Mouse (Mus musculus): Measurements from ENCODE around the gene Mmp27.

Mmp27 gene

DNA sequence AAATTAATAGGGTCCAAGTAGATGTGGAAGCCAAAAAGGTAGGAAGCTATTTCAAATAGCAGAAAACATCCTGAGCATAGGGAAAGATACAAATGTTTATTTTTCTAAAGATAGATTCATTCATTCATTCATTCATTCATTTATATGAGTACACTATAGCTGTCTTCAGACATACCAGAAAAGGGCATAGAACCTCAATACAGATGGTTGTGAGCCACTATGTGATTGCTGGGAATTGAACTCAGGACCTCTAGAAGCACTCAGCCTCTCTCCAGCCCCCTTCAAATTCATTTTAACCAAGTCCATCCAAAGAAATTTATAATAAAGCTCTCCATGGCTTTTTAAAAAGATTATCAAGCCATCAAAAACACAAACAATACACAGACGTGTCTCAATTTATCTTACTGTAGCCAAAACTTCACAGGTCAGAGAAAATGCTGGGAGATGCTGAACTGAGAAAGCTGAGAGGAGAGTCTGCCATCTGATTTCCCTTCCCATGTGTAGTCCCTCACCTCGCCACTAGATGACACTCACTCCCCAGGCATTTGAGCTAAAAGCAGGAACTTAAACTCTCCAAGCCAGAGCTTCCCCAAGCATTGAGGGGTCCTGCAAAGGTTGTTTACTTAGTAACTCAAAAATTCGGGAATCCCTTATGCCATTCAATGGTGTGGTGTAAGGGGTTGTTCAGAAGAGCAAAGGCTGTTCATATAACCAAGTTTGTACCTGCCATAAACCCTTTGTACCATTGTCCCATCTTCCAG, 32.0 kb downstream of the Mmp27 start:
- DNase-seq (ENCODE audit: low spot score), result peak; percentile 80

DNA sequence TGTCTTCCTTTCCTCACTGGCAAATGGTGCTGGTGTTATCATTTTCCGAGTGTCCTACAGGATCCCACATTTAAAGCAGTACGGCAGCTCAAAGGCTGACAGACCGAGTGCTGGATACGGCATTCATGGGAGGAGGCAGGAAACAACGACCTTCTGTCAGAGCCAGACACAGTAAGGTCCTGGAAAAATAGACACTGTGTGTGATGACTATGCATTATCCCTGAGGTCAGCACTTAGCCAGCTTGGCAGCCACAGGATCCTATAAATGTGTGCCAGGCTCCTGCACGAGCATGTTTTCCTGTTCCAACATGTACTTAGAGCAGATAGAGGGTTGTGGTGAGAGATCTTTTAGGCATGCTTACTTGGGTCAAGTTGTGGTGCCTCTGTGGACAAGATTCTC, 32.8 kb downstream of the Mmp27 start:
- DNase-seq (ENCODE audit: low spot score), result no peak

DNA sequence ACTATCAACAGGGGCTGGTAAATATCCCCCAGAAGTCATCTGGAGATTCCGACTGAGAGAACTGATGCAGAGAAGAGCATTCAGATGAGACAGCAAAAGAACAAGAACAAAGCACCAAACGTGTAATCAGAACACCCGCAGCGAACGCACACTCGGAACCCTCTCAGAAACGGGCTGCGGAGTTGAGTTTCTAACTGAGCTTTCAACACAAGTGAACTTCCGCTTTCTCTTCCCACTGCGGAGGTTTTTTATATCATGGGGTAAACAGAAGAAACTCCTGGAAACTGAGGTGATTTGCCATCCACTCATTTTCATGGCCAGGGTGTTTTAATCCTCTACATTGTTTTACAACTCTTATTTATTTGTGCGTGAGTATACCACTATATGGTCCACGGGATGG, 34.4 kb downstream of the Mmp27 start:
- DNase-seq (ENCODE audit: low spot score), result no peak

DNA sequence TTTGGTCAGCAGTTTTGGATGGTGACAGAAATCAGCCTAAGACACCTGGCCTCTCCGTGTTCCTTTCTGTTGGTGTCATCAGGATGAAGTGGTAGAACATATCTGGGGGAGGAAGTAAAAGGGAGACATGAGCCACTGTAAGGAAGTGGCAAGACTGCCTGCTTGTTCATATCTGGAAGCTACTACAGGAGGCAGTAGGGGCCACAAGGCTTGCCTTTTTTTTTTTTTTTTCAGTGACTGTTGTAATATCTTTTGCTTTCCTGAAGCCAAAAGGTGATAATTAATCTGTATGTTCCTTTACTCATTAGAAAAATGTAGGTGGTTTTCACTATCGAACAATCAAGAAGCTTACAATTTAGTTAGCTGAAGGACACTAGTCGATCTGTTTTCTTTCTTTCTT, 51.4 kb downstream of the Mmp27 start:
- DNase-seq (ENCODE audit: low spot score), result no peak

DNA sequence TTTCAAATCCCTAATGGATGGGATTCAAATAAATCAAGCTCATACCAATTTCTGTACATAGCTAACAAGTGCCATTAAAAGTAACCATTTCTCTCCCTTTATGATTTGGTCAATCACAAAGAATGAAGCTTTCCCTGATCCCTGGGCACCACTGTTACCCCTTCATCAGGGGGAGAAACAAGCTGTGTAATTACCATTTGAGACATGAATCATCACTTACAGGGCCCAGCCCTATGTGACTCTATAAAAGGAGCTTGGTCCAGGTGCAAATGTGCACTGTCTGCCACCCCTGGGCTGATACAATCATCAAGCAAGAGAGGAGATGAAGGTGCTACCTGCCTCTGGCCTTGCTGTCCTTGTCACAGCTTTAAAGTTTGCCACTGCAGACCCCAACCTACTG, 56.7 kb downstream of the Mmp27 start, which contains the start of gene Mmp20:
TSS of gene Mmp20 (plus strand) at position 301 of the 400 bp plus-strand sequence.
- DNase-seq (ENCODE audit: low spot score), result no peak
